Mouse (Mus musculus) intestine, embryonic 14.5 days (tissue): ENCODE data around the gene Tyro3. TPM values are rescaled to one million over a fixed set of nuclear protein-coding genes. Genes with fewer than 3 reads are reported as not detected.

Experiments
- ATAC-seq: fragments of 200-750 bp; cut with Nextera tagmentation; replicated peaks from 2 replicates; pipeline ENCODE4 v1.8.0; 2017; ENCODE audit warnings: low read depth, moderate number of reproducible peaks, moderate TSS enrichment, moderate library complexity; ENCODE audit not compliant: low FRiP score, low TSS enrichment
- DNase-seq: peaks from one replicate; pipeline ENCODE4 v3.0.0-alpha.2; 2018; ENCODE audit warnings: low spot score
- H3K27ac ChIP-seq: fragments of 300-500 bp; sonication (generic); 2 replicates; pipeline ENCODE4 v1.5.1; 2014; ENCODE audit warnings: low read depth, mild to moderate bottlenecking, control low read depth
- H3K27me3 ChIP-seq: fragments of 300-500 bp; sonication (generic); replicated peaks from 2 replicates; pipeline ENCODE4 v1.6.1; 2014; ENCODE audit warnings: low read length, control low read depth; ENCODE audit not compliant: control insufficient read depth, insufficient read depth
- H3K36me3 ChIP-seq: fragments of 300-500 bp; sonication (generic); 2 replicates; pipeline ENCODE4 v1.6.1; 2014; ENCODE audit warnings: low read length, control low read depth; ENCODE audit not compliant: control insufficient read depth, insufficient read depth
- H3K4me1 ChIP-seq: fragments of 300-500 bp; sonication (generic); replicated peaks from 2 replicates; pipeline ENCODE4 v1.6.1; 2014; ENCODE audit warnings: low read length, control low read depth, mixed read lengths; ENCODE audit not compliant: control insufficient read depth, insufficient read depth
- H3K4me2 ChIP-seq: fragments of 300-500 bp; sonication (generic); 2 replicates; pipeline ENCODE4 v1.6.1; 2014; ENCODE audit warnings: low read length
- H3K4me3 ChIP-seq: fragments of 300-500 bp; sonication (generic); 2 replicates; pipeline ENCODE4 v1.5.1; 2014; ENCODE audit warnings: low read depth, low read length, control low read depth, mixed read lengths
- H3K9ac ChIP-seq: fragments of 300-500 bp; sonication (generic); 2 replicates; pipeline ENCODE4 v1.6.1; 2014; ENCODE audit warnings: mild to moderate bottlenecking, low read length
- H3K9me3 ChIP-seq: fragments of 300-500 bp; sonication (generic); 2 replicates; pipeline ENCODE4 v1.6.1; 2016; ENCODE audit warnings: low read length, control low read depth; ENCODE audit not compliant: control insufficient read depth
- WGBS: fragments of 180-500 bp; shearing (Covaris S2); extraction: QIAGEN DNeasy Blood & Tissue Kit; methylation state at CpG from one replicate; pipeline ENCODE4 v1.1.7; 2014; 5-methylcytosine and 5-hydroxymethylcytosine counted together
- polyA plus RNA-seq: library from polyadenylated mRNA; unstranded; fragments of >200 nt; fragmentation: Nextera tagmentation; extraction: Ambion mirVana; gene quantifications from 2 replicates; pipeline ENCODE4 v1.2.1, GENCODE M21; 2014

Tyro3 gene
- polyA plus RNA-seq, 1 experiment from 2014 or later = 21.9 TPM

DNA sequence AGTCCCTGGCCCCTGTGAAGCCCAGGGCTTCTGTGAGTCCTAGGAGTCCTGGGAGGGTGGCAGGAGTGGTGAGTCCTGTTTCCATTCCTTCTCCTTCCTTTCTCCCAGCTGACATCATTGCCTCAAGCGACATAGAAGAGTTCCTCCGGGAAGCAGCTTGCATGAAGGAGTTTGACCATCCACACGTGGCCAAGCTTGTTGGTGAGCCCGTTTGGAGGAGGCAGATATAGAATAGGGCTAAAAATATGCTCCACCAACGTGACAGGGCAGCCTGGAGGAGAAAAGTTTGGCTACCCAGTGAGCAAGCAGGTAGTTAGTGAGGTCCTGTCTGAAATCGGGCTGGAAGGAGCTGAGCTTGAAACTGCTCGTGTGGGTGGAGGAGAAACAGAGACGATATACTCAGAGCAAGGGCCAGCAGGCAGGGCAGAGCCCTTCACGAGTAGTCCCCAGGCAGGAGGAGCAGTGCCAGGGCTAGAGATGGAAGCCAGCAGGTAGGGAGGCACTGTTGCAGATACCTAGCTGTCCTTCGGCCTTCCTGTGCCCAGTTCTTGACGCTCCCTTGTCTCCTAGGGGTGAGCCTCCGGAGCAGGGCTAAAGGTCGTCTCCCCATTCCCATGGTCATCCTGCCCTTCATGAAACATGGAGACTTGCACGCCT lies 14.1 kb downstream of the Tyro3 start:
- Histone ChIP-seq H3K4me3 (no peak overlapping the region), H3K9me3 (no peaks in the 10 kb centered on the region), H3K36me3 (peaks cover 44% of the 10 kb centered on the region), H3K27me3 (no peaks in the 10 kb centered on the region), H3K9ac (no peak overlapping the region), H3K27ac (no peak overlapping the region), H3K4me2 (no peak overlapping the region), H3K4me1 (peaks cover 5% of the 10 kb centered on the region; the same call in 1 of the 2 replicates)
- ATAC-seq (no peak), DNase-seq (no peak)
- 86% methylated on average over 14 of the region's 14 CpGs for WGBS

DNA sequence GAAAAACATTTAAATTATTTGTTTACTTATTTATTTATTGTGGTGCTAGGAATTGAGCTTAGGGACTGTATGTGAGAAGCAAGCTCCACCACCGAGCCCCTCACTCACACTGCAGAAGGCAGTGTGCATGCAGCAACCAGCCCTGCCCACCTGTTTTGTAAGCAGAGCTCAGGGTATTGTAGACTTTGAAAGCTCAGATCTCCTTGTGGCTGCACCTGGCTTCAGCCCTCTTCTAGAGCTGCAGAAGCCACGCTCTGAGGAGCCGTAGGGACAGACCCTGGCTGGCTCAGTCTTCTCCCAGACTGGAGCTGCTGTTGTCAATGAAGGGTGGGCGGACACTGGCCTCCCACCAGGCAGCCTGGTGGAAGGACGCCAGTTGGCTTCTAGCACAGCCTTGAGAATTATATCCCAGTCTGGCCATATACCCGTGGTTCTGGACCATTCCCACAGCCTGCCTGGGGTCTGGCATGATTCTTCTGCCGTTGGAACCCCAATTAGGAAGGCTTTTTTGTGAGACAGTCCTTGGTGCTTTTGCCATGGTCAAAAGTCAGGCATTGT lies 16.9 kb downstream of the Tyro3 start:
- Histone ChIP-seq H3K36me3 (peaks cover 49% of the 10 kb centered on the region), H3K9ac (no peak overlapping the region), H3K9me3 (no peaks in the 10 kb centered on the region), H3K27me3 (no peaks in the 10 kb centered on the region), H3K4me3 (no peak overlapping the region), H3K4me2 (no peak overlapping the region), H3K27ac (no peak overlapping the region), H3K4me1 (no peaks in the 10 kb centered on the region)
- WGBS = 60% methylated on average over 7 of the region's 7 CpGs
- DNase-seq (no peak), ATAC-seq (no peak)

DNA sequence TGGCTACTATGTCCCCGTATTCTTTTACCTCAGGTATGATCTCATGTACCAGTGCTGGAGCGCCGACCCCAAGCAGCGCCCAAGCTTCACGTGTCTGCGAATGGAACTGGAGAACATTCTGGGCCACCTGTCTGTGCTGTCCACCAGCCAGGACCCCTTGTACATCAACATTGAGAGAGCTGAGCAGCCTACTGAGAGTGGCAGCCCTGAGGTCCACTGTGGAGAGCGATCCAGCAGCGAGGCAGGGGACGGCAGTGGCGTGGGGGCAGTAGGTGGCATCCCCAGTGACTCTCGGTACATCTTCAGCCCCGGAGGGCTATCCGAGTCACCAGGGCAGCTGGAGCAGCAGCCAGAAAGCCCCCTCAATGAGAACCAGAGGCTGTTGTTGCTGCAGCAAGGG lies 19.1 kb downstream of the Tyro3 start:
- no peak overlapping the region for H3K4me3 ChIP-seq
- H3K9me3 ChIP-seq = no peaks in the 10 kb centered on the region
- no peak overlapping the region for H3K27ac ChIP-seq
- no peak for DNase-seq
- 95% methylated on average over 13 of the region's 13 CpGs for WGBS
- H3K4me1 ChIP-seq = no peaks in the 10 kb centered on the region
- peaks cover 30% of the 10 kb centered on the region for H3K36me3 ChIP-seq
- no peak overlapping the region for H3K4me2 ChIP-seq
- no peak overlapping the region for H3K9ac ChIP-seq
- no peak for ATAC-seq
- no peaks in the 10 kb centered on the region for H3K27me3 ChIP-seq

GRCm38 (mm10) chr2:119817047-119817446 lies 19.5 kb downstream of the Tyro3 start:
- H3K9ac ChIP-seq = no peak overlapping the region
- no peak overlapping the region for H3K4me3 ChIP-seq
- no peak overlapping the region for H3K27ac ChIP-seq
- peaks cover 26% of the 10 kb centered on the region for H3K36me3 ChIP-seq
- no peak for ATAC-seq
- no peaks in the 10 kb centered on the region for H3K9me3 ChIP-seq
- 90% methylated on average over 5 of the region's 5 CpGs for WGBS
- no peaks in the 10 kb centered on the region for H3K4me1 ChIP-seq
- H3K27me3 ChIP-seq = no peaks in the 10 kb centered on the region
- H3K4me2 ChIP-seq = no peak overlapping the region
- DNase-seq = no peak

GRCm38 (mm10) chr2:119818668-119819272 lies 21.2 kb downstream of the Tyro3 start:
- ATAC-seq = no peak
- no peak overlapping the region for H3K4me2 ChIP-seq
- 43% methylated on average over 9 of the region's 9 CpGs for WGBS
- no peak overlapping the region for H3K9ac ChIP-seq
- no peaks in the 10 kb centered on the region for H3K9me3 ChIP-seq
- no peaks in the 10 kb centered on the region for H3K4me1 ChIP-seq
- no peak overlapping the region for H3K27ac ChIP-seq
- peaks cover 14% of the 10 kb centered on the region for H3K36me3 ChIP-seq
- H3K27me3 ChIP-seq = no peaks in the 10 kb centered on the region
- DNase-seq = no peak
- no peak overlapping the region for H3K4me3 ChIP-seq

DNA sequence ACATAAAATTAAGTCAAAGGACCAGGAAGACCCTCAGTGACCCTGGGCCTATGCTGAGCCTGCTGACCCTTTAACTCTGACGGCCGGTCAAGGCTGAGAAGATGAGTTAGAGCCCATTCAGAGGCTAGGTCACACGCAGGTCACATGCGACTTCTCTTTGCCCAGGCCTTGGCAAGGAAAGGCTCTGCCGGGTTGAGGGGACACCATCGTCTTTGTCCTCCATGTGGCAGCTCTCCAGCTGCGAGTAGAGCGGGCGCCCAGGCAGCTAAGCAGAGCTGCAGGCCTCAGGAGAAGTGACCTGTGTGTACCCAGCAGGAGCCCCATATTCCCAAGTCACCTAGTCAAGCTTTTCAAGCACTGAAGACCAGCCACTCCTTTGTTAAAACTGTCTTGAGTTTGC lies 23.6 kb downstream of the Tyro3 start:
- ATAC-seq (no peak), DNase-seq (no peak)
- no peak overlapping the region for H3K4me2 ChIP-seq
- WGBS = 85% methylated on average over 9 of the region's 9 CpGs
- no peak overlapping the region for H3K27ac ChIP-seq
- H3K36me3 ChIP-seq = peaks cover 8% of the 10 kb centered on the region; the same call in 1 of the 2 replicates
- H3K27me3 ChIP-seq = no peaks in the 10 kb centered on the region
- H3K9ac ChIP-seq = no peak overlapping the region
- H3K4me3 ChIP-seq = no peak overlapping the region
- no peaks in the 10 kb centered on the region for H3K9me3 ChIP-seq
- H3K4me1 ChIP-seq = no peaks in the 10 kb centered on the region

DNA sequence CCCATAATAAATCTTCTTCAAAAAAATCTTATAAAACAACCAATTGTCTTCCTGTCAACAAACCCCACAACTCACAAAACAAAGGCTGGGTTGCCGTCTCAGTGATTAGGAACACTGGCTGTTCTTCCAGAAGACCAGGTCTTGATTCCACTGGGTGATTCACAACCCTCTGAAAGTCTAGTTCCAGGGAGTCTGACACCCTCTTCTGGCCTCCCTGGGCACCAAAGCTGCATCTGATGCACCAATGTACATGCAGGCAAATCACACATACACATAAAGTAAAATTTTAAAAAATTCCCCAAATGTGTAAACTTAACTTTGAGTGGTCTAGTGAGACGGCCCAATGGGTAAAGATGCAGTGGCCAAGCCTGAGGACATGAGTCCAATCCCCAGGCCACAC lies 33.0 kb downstream of the Tyro3 start:
- H3K27me3 ChIP-seq = no peaks in the 10 kb centered on the region
- ATAC-seq (no peak), DNase-seq (no peak)
- no peaks in the 10 kb centered on the region for H3K9me3 ChIP-seq
- no peak overlapping the region for H3K4me2 ChIP-seq
- H3K4me1 ChIP-seq = no peaks in the 10 kb centered on the region
- no peak overlapping the region for H3K4me3 ChIP-seq
- no peaks in the 10 kb centered on the region for H3K36me3 ChIP-seq
- WGBS = 66% methylated on average over 2 of the region's 2 CpGs
- no peak overlapping the region for H3K9ac ChIP-seq
- H3K27ac ChIP-seq = no peak overlapping the region

DNA sequence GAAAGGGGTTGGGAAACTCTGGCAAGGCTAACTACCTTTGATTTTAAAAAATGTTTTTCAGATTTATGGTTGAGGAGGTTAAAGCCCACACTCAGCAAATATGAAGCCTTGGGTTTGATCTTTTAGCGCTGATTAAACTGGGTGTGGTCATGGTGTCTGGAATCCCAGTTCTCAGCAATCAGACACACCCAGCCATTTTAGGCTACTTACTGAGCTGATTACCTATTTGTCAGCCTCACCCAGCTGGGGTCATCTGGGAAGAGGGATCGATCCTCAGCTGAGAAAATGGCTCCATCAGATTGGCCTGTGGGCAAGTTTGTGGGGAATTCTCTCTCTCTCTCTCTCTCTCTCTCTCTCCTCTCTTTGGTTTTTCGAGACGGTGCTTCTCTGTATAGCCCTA lies 36.7 kb downstream of the Tyro3 start:
- H3K27ac ChIP-seq = no peak overlapping the region
- no peak overlapping the region for H3K4me2 ChIP-seq
- H3K27me3 ChIP-seq = no peaks in the 10 kb centered on the region
- H3K4me3 ChIP-seq = no peak overlapping the region
- H3K36me3 ChIP-seq = no peaks in the 10 kb centered on the region
- no peaks in the 10 kb centered on the region for H3K9me3 ChIP-seq
- no peak overlapping the region for H3K9ac ChIP-seq
- WGBS = 84% methylated on average over 4 of the region's 4 CpGs
- no peak for ATAC-seq
- DNase-seq = no peak
- no peaks in the 10 kb centered on the region for H3K4me1 ChIP-seq

DNA sequence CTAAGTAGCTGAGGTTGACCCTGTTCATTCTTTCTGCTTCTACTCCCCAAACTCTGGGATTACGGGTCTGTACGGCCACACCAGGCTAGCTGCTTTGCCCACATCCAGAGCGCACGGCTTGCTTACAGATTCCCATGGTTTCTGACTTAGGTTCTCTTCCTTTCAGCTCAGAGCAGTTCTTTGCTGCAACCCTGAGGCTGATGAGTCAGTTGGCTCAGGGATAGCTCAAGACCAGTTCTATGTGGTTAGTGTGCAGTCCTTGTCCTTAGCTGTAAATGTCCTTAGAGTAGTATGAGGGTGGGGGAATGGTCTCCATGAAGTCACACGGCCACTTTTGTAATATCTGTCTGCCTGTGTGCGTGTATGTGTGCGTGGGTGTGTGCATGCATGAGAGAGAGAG lies 40.1 kb downstream of the Tyro3 start:
- H3K36me3 ChIP-seq = no peaks in the 10 kb centered on the region
- H3K27ac ChIP-seq = no peak overlapping the region
- WGBS = 91% methylated on average over 7 of the region's 7 CpGs
- DNase-seq (no peak), ATAC-seq (no peak)
- no peaks in the 10 kb centered on the region for H3K9me3 ChIP-seq
- H3K4me3 ChIP-seq = no peak overlapping the region
- H3K27me3 ChIP-seq = no peaks in the 10 kb centered on the region
- no peak overlapping the region for H3K9ac ChIP-seq
- H3K4me1 ChIP-seq = no peaks in the 10 kb centered on the region
- H3K4me2 ChIP-seq = no peak overlapping the region
